Mouse (Mus musculus) heart, adult 8-10 months (tissue): ENCODE measurements at regions not wholly inside any gene's neighbourhood (a gene's known extent, or its start where the extent isn't known, plus 50 kb on each side); places are given as distances from the start of the nearest gene placed in this dataset.

Source experiments
- DNase-seq: peaks from one replicate; pipeline ENCODE4 v3.0.0; 2022; ENCODE audit warnings: low spot score

DNA sequence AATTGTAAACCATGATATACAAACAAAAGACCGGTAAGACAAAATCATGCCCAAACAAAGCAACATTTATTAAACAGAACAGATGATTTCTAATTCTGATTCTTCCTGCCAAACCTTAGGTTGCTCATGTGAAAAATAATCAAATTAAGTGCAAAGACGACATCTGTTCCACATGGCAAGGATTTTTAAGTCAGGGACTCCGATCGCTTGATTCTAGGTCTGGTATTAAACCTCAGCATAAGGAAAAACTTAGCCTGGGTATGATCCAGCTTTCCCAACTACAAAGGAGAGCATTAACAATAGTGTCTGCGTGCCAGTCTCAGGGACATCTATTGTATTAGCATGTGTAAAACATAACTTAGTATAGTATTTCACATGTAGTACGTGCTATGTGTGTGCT, 181.8 kb upstream of the Rnpc3 start:
- no peak for DNase-seq

DNA sequence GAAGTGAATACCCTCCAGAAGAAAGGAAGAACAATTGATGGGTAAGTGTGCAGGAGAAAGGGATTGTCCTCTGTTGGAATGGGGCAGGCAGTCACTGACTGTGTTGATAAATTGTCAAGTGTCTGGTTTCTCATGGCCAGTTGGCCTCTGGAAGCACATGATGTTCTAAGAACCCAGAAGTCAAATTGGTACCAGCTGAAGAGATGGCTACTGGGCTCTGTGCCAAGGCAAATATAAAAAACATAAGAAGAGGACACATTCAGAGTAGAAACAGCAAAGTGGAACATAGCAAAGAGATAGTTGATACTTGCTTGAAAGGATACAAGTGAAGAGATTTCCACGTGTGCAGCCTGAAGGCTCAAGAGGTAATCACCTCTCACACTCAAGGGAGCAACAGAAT, 170.9 kb upstream of the Col11a1 start:
- no peak for DNase-seq

DNA sequence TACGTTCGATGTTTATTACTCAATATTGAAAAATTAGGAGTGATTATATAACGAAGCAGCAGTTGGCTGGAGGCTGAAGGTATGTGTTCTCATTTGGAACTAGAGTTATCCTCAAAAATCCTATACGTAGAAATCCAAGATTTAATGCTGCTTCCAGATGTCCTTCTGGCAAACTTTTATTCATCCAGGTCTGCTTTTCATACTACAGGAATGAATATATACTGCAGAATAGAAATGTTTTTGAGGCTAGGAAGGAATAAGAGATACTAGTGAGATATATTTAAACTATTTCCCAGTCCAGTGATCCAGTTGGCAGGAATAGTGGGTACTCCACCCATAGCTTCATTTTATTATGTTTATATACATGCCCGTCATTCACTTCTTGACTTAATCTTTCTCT, 170.3 kb upstream of the Col11a1 start:
- DNase-seq, result no peak

DNA sequence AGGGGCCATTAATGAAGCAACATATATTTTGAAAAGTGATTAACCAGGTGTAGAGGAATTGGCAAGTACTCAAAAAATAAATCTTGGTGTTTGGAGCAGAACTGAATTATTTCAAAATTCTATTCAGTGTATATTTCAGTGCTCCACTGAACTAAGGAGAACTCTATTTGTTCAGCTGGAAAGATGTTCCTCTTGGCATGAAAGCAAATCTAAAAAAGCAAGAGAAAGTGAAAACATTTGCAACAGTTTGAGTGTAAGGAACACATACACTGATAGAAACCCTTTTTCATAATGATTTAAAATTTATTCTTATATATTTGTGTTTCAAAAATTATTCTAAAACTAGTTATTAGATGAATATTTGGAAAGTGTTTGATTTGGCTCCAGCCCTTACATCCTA, 169.9 kb upstream of the Col11a1 start:
- no peak for DNase-seq

DNA sequence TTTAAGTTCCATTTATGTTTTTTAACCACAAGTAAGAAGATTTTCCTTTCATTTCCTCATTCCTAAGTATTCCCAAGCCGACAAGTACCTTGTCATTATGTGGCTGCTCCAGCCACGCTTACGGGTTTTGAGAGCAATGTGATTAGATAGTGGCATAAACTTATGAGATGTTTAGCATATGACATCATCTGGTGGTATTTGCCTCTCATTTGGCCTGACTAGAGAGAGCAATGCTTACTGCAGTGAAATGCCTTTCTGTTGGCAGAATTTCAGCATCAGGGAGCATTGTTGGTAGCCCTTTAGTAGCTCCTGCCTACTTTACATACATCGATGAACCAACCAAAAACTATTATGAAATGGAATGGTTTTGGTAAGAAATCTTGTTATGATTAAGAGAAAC, 157.1 kb upstream of the Col11a1 start:
- no peak for DNase-seq

DNA sequence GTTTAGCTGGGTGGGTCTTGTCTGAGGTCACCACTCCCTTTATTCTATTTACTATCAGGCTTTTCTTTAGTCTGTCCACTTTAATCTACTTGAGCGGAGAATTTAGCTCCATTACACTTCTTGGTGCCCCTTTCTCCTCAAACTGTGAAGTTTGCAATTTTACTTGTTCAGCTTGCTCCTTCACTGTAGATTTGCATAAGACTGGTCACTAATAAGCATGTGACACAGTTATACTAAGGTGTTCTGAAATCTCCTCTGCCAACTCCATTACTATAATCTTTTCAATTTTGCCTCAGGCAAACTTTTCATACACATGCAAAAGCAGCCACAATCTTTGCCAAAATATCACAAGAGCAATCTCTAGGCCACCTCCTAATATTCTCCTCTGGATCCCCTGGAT, 125.2 kb upstream of the Col11a1 start:
- no peak for DNase-seq

DNA sequence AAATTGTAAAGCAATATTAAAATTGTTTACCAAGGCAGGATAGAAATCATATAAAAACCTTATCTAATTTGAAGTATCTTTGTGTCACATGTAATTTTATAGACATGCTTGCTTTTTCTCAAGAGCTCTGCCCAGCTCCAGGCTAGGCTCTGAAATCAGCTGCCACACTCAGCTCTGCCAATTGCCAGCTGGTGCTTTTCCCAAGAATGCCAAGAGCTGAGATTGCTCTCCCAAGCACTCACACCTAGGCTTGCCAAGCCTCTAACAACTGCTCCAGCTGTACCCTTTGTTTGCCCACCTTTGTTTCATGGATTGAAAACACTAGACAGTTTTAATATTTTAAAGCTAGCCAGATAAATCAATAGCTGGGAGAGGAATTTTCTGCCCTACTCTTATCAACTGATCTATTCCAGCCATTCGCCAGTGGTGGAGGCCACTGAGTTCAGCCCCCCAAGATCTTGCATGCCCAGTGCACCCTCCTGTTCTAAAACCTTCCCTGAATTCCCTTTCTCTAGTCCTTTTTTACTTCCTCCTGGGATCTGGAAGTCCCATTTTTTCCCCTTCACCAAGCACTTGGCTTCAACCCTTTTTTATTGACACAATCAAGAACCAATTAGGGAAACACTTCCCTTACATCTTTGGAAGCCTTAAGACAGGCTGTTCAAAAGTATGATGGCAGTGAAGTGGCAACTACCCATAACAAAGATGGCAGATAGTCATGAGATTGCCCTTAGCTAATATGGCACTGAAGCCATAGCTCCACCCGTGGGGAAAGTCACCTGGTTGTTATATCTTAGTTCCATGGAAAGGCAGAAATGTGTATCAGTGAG, 110.8 kb upstream of the Col11a1 start:
- DNase-seq, result peak; percentile 6

DNA sequence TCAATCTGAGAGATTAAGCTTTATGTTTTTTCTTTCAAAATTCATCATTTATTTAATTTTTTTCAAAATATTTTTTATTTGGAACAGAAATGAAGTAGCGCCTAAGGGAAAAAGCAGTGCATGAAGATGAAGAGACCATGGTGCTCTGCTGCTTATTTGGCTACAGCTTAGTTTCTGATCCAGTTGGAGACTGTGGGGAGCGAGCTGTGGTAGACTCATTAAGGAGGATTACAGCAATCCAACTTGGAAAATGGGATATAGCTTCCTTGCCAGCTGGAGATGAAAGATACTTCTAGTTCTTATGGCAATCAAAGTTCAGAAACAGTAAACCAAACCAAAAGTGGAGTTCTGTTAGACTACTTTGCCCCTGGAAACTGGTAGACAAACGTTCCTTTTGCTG, 98.8 kb upstream of the Col11a1 start:
- DNase-seq, result no peak

DNA sequence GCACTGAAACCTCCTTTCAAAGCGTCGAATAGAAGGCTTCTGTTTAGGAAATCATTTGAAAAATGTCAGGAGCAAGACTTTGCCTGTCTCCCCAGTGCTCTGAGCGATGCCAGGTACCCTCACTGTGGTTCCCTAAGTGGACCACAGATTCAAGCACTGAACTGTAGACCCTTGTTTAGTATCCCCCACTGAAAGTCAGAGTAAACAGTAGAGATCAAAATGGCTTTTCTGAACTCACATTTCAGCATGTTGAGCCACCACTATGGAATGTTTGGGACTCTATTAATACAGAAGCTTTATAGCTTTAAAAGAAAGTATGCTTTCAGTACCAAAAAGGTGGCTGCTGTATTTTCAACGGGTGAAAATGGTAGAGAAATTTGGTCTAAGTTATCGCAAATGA, 79.8 kb upstream of the Col11a1 start:
- no peak for DNase-seq

DNA sequence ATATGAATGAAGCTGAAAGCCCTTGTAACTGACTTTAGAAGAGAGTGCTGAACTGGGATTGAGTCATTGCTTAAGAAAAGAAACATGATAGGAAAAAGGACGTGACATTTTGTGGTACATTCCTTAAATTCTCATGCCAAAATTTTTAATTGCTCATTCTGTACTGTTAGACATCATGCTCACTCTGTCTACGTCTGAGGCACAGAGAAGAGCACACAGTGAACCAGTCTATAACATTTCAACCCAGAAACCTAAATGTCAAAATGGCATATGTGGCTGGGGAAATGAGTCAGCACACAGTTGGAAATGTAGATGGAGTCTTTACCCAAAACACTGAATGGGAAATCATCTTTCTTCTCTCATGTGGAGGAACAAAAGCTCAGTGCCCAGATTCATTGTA, 77.9 kb upstream of the Col11a1 start:
- no peak for DNase-seq

DNA sequence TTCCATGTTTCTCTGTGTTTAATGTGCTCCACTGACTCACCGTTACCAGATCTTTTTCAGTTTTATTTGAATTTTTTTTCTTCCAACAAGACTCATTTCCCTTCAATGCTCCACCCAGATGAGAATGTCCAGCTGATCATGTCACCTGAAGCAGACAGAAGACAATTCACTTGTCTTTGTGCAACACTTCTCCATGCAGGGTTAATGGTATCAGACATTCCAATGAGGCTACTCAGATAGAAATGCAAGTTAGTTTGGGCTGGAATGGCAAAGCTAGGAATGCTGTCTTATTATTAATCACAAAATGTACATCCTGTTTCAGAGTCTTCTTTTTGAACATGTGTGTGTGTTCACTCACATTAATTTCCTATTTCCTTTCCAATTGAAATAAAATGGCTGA, 77.2 kb upstream of the Col11a1 start:
- DNase-seq, result no peak

DNA sequence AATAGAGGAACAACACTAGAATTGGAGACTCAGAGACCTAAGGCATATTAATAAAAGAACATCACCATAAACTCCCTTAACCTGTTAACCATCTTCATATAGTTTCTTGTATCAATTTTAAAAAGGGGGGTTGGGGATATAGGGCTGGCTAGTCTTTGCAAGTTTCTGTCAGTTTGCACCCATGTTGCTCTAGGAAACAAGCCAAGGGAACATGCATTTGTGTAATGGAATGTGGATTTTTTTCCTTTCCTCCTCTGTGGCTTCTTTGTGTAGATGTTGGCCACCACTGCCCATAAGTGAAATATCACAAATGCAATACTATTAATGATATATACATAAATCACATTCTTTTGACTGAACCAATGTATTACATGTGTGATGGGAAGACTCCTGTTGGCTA, 75.9 kb upstream of the Col11a1 start:
- DNase-seq, result no peak

DNA sequence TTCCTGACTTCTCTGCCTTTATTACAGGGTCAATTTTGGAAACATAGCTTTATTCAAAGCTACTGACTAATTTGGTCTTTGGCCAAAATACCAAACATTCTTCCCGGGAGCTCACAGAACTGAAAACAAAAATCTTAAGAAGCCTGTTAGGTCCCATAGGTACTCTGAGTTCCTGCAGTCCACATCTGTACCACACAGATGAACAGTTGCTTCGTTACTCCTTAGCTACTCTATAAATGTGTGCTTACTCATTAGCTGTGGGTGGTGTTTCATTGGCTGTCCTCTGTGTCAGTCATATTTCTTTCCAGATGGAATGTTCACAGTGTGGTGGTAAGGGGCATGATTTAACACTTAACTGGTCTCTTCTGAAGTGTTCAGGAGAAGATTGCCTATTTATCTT, 70.3 kb upstream of the Col11a1 start:
- DNase-seq, result no peak
